Mouse (Mus musculus) liver, embryonic 14.5 days (tissue): ENCODE data around the gene Caskin2.

ENCODE experiments used
- CTCF ChIP-seq: IDR thresholded peaks from 2 replicates; pipeline ENCODE4 v1.5.1; 2016; ENCODE audit warnings: antibody characterized with exemption, low read depth, control low read depth
- EP300 ChIP-seq: IDR thresholded peaks from 2 replicates; pipeline ENCODE4 v1.6.1; 2016; ENCODE audit warnings: antibody characterized with exemption, low read depth

- TF ChIP-seq CTCF (peak; percentile 4; the same call in 1 of the 2 replicates), EP300 (no peak)
Measured at GRCm38 (mm10) chr11:115814605-115815450, 1.4 kb upstream of the Caskin2 start, which contains the start of gene Tsen54.
